Mouse (Mus musculus) intestine, embryonic 16.5 days (tissue): ENCODE results near the gene Mief1. TPM values are rescaled to one million over a fixed set of nuclear protein-coding genes. Genes with fewer than 3 reads are reported as not detected.

Experiments used
- ATAC-seq: fragments of 200-750 bp; cut with Nextera tagmentation; 2 replicates; pipeline ENCODE4 v1.8.0; 2017; ENCODE audit warnings: moderate TSS enrichment, moderate library complexity
- H3K27ac ChIP-seq: fragments of 300-500 bp; sonication (generic); 2 replicates; pipeline ENCODE4 v1.5.1; 2014; ENCODE audit warnings: mild to moderate bottlenecking, low read length
- H3K27me3 ChIP-seq: fragments of 300-500 bp; sonication (generic); replicated peaks from 2 replicates; pipeline ENCODE4 v1.6.1; 2014; ENCODE audit warnings: low read length, control low read depth, mixed read lengths; ENCODE audit not compliant: control insufficient read depth, insufficient read depth
- H3K36me3 ChIP-seq: fragments of 300-500 bp; sonication (generic); 2 replicates; pipeline ENCODE4 v1.6.1; 2014; ENCODE audit warnings: low read length, control low read depth; ENCODE audit not compliant: control insufficient read depth, insufficient read depth
- H3K4me1 ChIP-seq: fragments of 300-500 bp; sonication (generic); 2 replicates; pipeline ENCODE4 v1.6.1; 2014; ENCODE audit warnings: low read length, control low read depth, mixed read lengths; ENCODE audit not compliant: control insufficient read depth, insufficient read depth
- H3K4me2 ChIP-seq: fragments of 300-500 bp; sonication (generic); 2 replicates; pipeline ENCODE4 v1.6.1; 2014; ENCODE audit warnings: low read depth, low read length, control low read depth
- H3K4me3 ChIP-seq: fragments of 300-500 bp; sonication (generic); 2 replicates; pipeline ENCODE4 v1.5.1; 2014; ENCODE audit warnings: mild to moderate bottlenecking, low read length
- H3K9ac ChIP-seq: fragments of 300-500 bp; sonication (generic); 2 replicates; pipeline ENCODE4 v1.6.1; 2014; ENCODE audit warnings: low read depth, low read length
- H3K9me3 ChIP-seq: fragments of 300-500 bp; sonication (generic); 2 replicates; pipeline ENCODE4 v1.6.1; 2016; ENCODE audit warnings: low read length, control low read depth; ENCODE audit not compliant: control insufficient read depth
- WGBS: fragments of 180-500 bp; shearing (Covaris S2); extraction: QIAGEN DNeasy Blood & Tissue Kit; methylation state at CpG from one replicate; pipeline ENCODE4 v1.1.7; 2014; 5-methylcytosine and 5-hydroxymethylcytosine counted together
- polyA plus RNA-seq: library from polyadenylated mRNA; unstranded; fragments of >200 nt; fragmentation: Nextera tagmentation; extraction: Ambion mirVana; gene quantifications from 2 replicates; pipeline ENCODE4 v1.2.1, GENCODE M21; 2015

The Mief1 gene
- polyA plus RNA-seq, 1 experiment from 2014 or later, result 26.0 TPM

DNA sequence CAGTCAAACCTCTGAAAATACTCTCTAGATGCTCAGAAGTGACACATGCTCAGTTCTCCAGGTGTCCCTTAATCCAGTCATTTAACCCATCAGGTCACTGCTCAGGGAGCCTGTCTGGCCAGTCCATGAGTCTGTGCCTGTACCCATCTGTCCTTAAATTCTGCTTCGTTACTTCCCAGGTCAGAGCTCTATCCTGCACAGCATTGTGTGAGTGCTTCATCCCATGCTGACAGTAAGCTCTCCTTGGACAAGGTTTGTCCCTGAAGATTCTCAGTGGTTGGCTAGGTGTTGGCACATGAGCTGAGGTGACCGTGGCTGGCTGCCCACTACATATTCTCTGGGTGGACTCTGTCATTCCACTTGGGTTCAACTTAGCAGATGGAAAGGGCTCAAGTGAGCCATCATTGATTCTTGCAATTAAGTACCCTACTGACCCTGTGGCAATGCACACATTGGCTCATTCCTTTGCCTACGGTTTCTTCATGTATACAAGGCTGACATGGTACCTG lies 27.7 kb upstream of the Mief1 start:
- Histone ChIP-seq H3K9ac (no peak overlapping the region), H3K4me2 (no peak overlapping the region), H3K9me3 (no peaks in the 10 kb centered on the region), H3K4me1 (peaks cover 9% of the 10 kb centered on the region), H3K27ac (no peak overlapping the region), H3K36me3 (0 out of 2 replicates have a peak, but pooled peaks cover under 1% of the 10 kb centered on the region), H3K4me3 (no peak overlapping the region), H3K27me3 (no peaks in the 10 kb centered on the region)
- ATAC-seq, result no peak
- WGBS, result 90% methylated on average over 3 of the region's 3 CpGs

- ATAC-seq, result no peak
- no peak overlapping the region for H3K4me2 ChIP-seq
- WGBS, result 33% methylated on average over 4 of the region's 4 CpGs
- H3K4me1 ChIP-seq, result peaks cover 9% of the 10 kb centered on the region
- H3K36me3 ChIP-seq, result 0 out of 2 replicates have a peak, but pooled peaks cover 8% of the 10 kb centered on the region
- H3K9ac ChIP-seq, result no peak overlapping the region
- no peaks in the 10 kb centered on the region for H3K9me3 ChIP-seq
- no peak overlapping the region for H3K27ac ChIP-seq
- no peak overlapping the region for H3K4me3 ChIP-seq
- H3K27me3 ChIP-seq, result no peaks in the 10 kb centered on the region
Observed at GRCm38 (mm10) chr15:80208446-80208845, 25.4 kb upstream of the Mief1 start.

DNA sequence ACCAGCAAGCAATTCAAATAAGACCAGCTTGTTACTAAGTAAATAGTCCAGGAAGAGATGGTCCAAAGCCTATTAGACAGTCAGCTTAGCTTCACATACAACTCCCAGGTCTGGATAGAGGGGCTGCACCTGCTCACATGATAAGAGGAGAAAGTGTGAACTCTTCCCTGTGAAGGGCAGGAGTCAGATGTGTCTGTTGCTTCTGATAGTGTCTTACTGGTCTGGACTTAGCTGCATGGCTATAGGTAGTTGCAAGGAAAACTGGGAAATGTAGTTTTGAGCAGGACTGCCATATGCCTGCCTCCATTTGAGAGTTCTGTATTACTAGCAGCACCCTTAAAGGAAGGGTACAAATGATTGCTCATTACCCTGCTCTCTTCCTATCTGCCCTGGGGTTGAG lies 20.1 kb upstream of the Mief1 start:
- Histone ChIP-seq H3K4me2 (no peak overlapping the region), H3K4me1 (peaks cover 2% of the 10 kb centered on the region; the same call in 1 of the 2 replicates), H3K9me3 (no peaks in the 10 kb centered on the region), H3K36me3 (0 out of 2 replicates have a peak, but pooled peaks cover 8% of the 10 kb centered on the region), H3K4me3 (no peak overlapping the region), H3K9ac (no peak overlapping the region), H3K27me3 (no peaks in the 10 kb centered on the region), H3K27ac (no peak overlapping the region)
- ATAC-seq, result no peak

DNA sequence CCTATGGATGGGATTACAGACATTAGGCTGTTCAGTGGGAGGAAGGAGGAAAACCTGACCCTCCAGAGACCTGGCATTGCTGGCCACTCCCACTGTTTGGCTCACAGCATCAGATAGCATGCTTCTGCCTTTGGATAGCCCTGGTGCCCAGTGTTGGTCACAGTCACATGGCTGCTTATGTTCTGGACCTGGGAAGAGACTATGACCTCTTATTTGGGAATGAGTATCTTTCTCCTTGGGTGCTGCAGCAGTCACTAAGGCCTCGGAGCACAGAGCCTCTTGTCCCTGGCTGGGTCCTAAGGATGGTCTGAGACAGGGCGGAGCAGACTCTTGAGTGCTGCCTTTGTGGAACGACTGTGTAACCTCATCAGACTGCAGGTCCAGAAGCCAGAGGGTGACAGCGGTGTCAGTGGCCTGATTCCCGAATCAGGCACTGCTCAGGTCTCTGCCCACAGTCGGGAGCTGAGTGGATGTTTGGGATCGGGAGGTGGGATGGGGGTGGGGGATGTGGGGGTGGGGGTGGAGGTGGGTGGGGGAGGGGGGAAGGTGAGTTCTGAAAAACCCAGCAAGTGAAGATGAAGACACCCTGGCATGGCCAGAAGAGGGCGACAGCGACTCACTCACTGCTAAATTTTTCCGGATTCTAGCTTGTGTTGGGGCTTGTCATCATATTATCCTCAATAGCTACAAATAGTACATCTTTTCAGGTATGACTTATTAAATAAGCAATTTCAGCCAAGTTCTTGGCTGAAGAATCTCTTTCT lies 17.9 kb upstream of the Mief1 start:
- no peak overlapping the region for H3K27ac ChIP-seq
- H3K9ac ChIP-seq, result no peak overlapping the region
- 16% methylated on average over 10 of the region's 10 CpGs for WGBS
- no peaks in the 10 kb centered on the region for H3K9me3 ChIP-seq
- H3K4me3 ChIP-seq, result no peak overlapping the region
- H3K4me1 ChIP-seq, result peaks cover 8% of the 10 kb centered on the region
- H3K4me2 ChIP-seq, result no peak overlapping the region
- no peaks in the 10 kb centered on the region for H3K27me3 ChIP-seq
- H3K36me3 ChIP-seq, result 0 out of 2 replicates have a peak, but pooled peaks cover 8% of the 10 kb centered on the region
- no peak for ATAC-seq

DNA sequence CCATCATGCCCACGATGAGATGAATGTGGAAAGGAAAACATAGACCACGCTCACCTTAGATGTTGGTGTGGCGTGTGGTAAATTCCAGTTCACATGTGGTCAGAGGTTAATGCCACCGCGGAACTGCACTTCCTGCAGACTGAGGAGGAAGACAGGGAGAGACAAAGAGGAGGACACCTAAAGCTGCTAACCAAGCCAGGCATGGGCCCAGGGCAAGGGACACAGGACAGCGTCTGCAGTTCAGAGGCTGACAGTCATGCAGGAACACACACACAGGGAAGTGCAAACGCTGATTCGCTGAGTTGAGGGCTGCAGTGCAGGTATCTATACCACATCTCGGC lies 17.4 kb upstream of the Mief1 start:
- Histone ChIP-seq H3K9me3 (no peaks in the 10 kb centered on the region), H3K9ac (no peak overlapping the region), H3K4me1 (peaks cover 8% of the 10 kb centered on the region), H3K4me3 (no peak overlapping the region), H3K27ac (no peak overlapping the region), H3K27me3 (no peaks in the 10 kb centered on the region), H3K36me3 (0 out of 2 replicates have a peak, but pooled peaks cover 4% of the 10 kb centered on the region), H3K4me2 (no peak overlapping the region)
- no peak for ATAC-seq
- WGBS, result 58% methylated on average over 9 of the region's 9 CpGs

DNA sequence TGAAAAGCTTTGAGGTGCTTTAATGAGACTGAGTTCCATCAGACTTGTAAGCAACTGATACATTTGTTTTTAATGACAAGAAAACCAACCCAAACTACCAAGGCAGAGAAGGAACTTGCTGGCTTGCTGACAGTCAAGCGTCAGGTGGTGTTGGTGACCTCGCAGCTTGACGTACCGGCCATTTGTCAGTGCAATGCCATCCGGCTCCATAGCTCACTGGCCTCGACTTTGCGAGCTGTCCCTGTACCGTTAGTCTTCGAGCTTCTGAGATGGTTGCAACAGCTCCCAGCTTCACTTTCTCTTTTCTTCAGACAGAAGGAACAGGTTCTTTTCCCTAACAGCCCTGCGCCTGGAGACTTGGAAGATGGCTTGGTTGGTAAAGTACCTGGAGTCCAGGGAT lies 16.3 kb upstream of the Mief1 start:
- Histone ChIP-seq H3K4me2 (no peak overlapping the region), H3K27ac (no peak overlapping the region), H3K9me3 (no peaks in the 10 kb centered on the region), H3K9ac (no peak overlapping the region), H3K4me3 (no peak overlapping the region), H3K4me1 (peaks cover 8% of the 10 kb centered on the region), H3K27me3 (no peaks in the 10 kb centered on the region), H3K36me3 (no peaks in the 10 kb centered on the region)
- 90% methylated on average over 10 of the region's 10 CpGs for WGBS
- ATAC-seq, result no peak

GRCm38 (mm10) chr15:80219211-80219610 lies 14.6 kb upstream of the Mief1 start:
- Histone ChIP-seq H3K27ac (peak overlapping the region; percentile 33; the same call in 1 of the 2 replicates), H3K9me3 (no peaks in the 10 kb centered on the region), H3K9ac (peak overlapping the region; percentile 42; the same call in 1 of the 2 replicates), H3K4me3 (no peak overlapping the region), H3K4me1 (peaks cover 8% of the 10 kb centered on the region), H3K4me2 (peak overlapping the region; percentile 31), H3K27me3 (no peaks in the 10 kb centered on the region), H3K36me3 (no peaks in the 10 kb centered on the region)
- peak; percentile 62 for ATAC-seq
- 27% methylated on average over 14 of the region's 14 CpGs for WGBS

DNA sequence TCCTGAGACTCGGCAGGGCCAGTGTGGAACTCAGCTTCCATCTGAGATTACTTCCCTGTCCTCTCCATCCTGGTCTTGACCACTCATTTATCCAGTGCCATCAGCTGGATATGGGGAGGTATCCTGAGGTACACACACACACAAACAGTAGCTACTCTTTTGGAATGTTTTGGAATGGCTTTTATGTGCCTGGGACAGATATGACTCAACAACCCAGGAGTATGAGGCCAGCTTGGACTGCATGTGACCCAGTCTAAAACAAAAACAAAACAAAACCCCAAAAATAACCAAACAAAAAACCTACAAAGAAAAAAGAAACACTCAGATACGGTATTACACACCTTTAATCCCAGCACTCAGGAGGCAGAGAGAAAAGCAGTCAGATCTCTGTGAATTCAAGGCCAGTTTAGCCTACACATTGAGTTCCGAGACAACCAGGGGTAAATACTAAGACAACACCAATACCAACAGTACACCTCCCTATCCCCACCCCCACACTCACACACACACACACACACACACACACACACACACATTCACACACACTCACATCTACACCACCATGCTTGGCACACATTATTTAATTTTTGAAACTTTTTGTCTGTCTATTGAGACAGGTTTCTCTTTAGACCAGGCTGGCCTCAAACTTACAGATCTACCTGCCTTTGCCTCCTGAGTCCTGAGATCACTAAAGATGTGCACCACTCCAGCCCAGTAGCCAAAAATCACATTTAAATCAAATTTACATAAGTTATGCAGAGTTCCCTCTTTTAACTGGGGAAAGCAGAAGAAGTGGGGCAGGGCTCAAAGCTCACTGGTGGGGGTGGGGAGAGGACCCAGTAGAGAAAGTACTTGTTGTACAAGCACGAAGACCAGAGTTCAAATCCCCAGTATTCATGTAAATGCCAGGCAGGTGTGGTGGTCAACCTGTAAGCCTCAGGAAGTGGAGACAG lies 13.8 kb upstream of the Mief1 start:
- ATAC-seq, result no peak
- H3K27me3 ChIP-seq, result no peaks in the 10 kb centered on the region
- 65% methylated on average over 4 of the region's 4 CpGs for WGBS
- H3K9ac ChIP-seq, result peak overlapping the region; percentile 42; the same call in 1 of the 2 replicates
- peaks cover 8% of the 10 kb centered on the region for H3K4me1 ChIP-seq
- peak overlapping the region; percentile 33; the same call in 1 of the 2 replicates for H3K27ac ChIP-seq
- H3K4me2 ChIP-seq, result peak overlapping the region; percentile 31
- no peaks in the 10 kb centered on the region for H3K36me3 ChIP-seq
- no peak overlapping the region for H3K4me3 ChIP-seq
- H3K9me3 ChIP-seq, result no peaks in the 10 kb centered on the region

- WGBS, result 66% methylated on average over 8 of the region's 8 CpGs
- Histone ChIP-seq H3K36me3 (no peaks in the 10 kb centered on the region), H3K27ac (no peak overlapping the region), H3K9ac (no peak overlapping the region), H3K4me1 (peaks cover 8% of the 10 kb centered on the region), H3K4me3 (no peak overlapping the region), H3K27me3 (no peaks in the 10 kb centered on the region), H3K9me3 (no peaks in the 10 kb centered on the region), H3K4me2 (no peak overlapping the region)
- ATAC-seq, result no peak
Observed at GRCm38 (mm10) chr15:80221031-80221430, 12.8 kb upstream of the Mief1 start.
